Mouse (Mus musculus) kidney, adult 9 months (tissue): Measurements from ENCODE around the gene Gm45837.
"Not testable (repeated sequence)": the region's sequence is repeated elsewhere in the genome, so short reads cannot be mapped to it uniquely, and the experiment has no call there.

ENCODE experiments used
- DNase-seq: peaks from one replicate; pipeline ENCODE4 v3.0.0; 2022

The Gm45837 gene

DNA sequence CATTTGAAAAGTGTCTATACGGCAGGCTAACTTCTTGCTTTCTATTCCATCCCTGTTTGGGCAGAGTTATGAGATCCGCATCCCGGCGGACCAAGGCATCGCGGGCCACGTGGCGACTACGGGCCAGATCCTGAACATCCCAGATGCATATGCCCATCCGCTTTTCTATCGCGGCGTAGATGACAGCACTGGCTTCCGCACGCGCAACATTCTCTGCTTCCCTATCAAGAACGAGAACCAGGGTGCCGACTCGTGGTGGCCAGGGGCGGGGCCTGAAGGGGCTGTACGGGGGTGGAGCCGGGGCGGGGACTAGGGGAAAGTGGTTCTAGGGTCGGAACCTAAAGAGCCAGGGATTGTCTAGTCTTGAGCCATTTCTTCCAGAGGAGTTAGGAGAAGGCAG lies 93.8 kb downstream of the Gm45837 start:
- peak; percentile 13 for DNase-seq

DNA sequence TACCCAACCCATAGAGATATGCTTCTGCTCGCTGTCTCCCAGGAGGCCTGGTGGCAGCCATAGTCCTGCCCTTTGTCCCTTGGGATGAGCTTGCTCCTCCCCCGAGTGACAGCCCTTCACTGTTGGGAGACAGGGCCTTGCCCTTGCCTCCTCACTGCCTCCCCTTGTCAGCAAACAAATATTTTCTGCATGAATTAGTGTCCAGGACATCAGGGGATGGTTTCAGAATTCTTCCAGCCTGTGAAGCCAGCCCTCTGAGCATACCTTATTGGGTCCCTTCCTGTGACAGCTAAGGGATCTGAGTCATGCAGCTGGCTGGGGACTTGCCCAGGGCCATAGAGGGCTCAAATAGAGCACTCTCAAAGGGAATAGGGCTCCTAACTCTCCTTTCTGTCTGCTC lies 98.5 kb downstream of the Gm45837 start:
- no peak for DNase-seq

DNA sequence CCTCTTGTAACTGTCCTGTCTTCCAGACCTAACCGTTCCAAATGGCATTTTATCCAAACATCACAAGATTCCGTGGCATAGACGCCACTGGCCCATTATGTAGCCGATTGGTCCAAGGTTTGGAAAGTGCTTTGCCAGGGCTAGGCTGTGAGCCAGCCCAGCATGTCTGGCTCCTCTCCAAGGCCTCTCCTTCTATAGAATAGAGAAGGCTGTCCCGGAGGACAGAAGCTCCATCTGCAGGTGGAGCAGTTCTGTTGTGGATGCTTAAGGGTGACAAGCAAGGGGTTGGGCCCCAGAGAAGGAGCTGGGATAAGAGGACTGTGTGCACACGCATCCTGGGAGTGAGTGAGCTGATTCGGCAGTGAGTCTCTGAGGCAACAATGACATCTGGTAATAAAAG lies 103.0 kb downstream of the Gm45837 start:
- DNase-seq: no peak

DNA sequence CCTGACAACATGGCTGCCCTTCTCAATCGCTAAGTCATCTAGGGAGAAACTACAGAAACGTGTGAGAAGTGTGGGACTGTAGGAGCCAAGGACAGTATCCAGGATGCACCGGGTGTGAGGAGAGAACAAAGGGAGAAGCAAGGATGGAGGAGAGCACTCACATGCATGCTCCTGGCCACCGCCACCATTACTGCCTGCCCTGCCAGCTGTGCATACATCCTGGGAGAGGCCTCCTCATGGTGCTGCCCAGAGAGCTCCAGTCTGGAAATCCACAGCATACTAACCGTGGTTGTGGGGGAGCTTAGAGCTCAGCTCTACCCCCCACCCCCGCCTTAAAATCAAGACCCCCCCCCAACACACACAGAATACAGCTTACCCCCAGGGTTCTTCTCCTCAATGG lies 104.1 kb downstream of the Gm45837 start:
- DNase-seq: no peak

DNA sequence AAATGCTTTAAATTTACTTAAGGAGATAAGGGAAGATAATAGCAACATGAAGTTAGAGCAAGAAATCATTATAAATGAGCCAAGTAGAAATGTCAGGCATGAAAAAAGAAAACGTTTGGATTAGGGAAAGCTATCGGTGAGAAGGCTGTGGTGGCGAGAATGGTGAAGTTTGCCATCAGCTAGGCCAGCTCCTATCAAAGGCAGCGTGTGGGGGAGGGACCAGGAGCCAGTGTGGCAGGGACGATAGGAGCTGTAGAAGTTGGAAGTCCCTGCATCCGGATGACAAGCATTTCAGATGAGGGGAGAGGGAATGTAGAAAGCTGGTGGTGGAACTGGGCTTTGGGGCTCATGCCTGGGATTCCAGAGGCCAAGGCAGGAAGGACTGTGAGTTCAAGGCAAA lies 104.6 kb downstream of the Gm45837 start:
- DNase-seq: no peak

DNA sequence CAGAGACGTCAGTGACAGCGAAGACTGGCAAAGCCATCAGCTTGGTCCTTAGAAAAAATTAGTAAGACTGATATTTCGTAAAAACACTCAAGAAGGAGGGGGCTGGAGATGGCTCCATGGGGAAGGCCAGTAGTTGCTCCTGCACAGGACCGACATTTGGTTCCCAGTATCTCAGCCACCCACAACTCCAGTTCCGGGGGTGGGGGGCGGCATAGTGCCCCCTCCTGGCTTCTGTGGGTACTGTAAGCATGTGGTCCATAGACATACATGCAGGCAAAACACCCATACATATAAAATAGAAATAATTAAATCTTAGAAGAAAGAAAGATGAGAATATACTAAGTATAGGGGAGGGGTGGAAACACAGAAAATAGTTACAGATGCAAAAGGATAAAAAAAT lies 105.8 kb downstream of the Gm45837 start:
- no peak for DNase-seq

DNA sequence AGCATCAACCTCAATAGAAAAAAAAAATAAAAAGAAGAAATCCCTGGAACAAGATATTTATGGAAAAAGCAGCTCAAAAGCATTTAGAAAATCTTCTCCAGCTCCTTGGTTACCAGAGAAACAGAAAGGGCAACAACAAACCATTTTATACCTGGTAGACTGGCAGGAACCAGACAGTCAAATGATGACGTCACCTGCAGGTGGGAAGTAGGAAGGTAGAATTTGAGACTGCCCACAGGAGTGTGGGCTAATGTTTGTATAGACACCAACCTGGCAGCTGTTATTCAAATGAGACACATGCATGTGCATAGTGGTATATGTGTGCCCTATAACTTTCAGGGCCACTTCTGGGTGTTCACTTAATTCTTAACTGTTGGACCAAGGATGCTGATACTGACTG lies 111.0 kb downstream of the Gm45837 start:
- DNase-seq: no peak

DNA sequence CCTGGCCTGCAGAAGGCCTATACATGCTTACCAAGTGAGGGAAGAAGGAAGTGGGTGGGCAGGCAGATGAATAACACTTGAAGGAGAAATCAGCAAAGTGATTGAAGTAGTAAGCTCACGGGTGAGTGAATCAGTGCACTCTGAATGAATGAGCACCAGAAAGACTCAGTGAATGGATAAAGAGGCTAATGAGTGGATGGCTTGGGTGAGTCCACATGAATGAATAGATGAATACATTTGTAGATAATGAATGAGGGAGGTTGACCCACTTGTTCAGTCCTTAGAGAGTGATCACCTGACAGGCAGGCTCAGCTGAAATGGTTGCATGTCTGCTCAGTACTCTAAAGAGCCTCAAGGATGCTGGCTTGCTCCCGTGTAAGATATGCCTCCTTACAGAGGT lies 112.5 kb downstream of the Gm45837 start:
- no peak for DNase-seq

DNA sequence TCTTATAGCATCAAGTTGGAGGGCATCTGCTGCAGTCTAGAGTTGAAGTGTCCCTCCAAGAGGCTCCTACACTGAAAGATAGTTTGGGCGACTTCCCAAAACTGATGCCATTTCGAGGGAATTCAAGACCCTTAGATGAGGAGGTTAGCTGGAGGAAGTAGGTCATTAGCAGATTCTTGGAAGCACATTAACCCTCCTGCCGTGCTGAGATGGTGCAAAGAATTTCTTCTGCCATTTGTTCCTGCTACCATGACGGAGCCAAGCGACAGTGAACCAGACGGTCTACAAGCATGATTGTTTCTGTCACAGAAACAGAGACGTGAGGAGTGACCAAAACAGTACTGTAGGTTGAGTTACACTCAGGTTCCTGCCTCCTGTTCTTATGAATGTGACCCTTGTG lies 115.8 kb downstream of the Gm45837 start:
- no peak for DNase-seq

DNA sequence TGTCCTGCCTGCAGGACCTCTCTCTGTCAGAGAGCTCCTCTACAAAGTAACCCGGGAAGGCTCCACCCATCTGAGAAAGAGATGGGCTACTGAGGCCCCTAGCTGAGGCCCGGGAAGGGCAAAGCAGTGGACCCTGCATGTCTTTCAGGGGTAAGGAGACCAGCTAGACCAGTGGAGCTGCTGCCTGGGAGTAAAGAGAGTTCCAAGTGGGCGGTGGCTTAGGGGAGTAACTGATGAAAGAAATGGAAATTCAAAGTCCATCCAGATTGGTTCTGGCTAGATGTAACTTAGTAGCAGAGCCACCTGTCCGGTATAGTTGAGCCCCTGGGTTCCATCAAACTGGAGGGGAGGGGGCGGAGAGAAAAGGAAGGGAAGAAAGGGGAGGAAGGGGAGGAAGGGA lies 123.7 kb downstream of the Gm45837 start:
- no peak for DNase-seq

DNA sequence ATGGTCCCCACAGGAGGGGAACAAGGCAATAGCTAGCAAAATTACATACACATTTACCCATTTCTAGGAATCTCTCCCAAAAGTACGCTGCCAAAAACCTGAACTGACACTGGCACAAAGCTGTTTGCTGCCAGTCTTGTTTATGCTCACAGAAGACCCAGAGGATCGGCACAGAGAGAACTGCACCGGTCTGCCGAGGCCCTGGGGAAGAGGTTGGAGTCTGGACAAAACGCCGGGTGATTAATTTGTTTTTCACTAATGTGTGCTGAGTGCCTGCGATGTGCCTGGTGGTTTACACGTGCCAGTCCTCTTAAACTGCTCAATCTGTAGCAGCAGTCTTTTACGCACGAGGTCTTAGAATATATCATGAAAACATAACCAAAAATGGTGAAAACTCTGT lies 124.4 kb downstream of the Gm45837 start:
- DNase-seq: no peak

DNA sequence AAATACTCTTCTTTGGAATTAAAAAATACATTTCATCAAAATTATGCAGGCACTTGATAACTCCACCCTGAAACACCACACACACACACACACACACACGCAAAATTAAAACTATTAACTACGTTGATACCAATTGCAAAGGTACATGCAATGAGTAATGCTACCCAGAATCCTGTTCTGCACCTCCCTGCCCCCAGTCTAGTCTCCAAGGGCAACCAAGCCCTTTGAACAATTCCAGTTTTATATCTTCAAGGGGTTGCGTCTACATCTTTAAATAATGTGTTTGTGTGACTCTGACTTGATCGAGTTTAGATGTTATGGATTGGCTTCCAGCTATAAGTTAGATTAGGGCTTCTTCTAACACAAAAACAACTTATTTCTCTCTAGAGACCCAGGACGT lies 124.8 kb downstream of the Gm45837 start:
- no peak for DNase-seq

DNA sequence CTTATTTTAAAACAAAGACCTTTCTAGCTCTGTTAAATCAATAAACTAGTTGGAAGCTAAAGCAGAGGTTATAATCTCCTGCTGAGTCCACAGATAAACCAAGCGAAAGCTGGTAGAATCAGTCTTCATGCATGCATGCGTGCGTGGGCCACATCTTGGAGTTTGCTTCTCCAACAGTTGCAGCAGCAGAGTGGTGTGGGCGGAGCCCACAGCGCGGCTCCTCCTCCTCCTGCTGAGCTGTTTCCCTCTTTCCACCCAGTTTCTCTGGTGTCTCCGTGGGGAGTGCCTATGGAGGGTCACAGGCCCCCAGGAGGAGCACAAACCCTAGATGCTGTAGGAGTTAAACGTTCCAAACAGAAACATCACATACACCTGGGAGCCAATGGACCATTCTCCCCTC lies 126.9 kb downstream of the Gm45837 start:
- DNase-seq: no peak

DNA sequence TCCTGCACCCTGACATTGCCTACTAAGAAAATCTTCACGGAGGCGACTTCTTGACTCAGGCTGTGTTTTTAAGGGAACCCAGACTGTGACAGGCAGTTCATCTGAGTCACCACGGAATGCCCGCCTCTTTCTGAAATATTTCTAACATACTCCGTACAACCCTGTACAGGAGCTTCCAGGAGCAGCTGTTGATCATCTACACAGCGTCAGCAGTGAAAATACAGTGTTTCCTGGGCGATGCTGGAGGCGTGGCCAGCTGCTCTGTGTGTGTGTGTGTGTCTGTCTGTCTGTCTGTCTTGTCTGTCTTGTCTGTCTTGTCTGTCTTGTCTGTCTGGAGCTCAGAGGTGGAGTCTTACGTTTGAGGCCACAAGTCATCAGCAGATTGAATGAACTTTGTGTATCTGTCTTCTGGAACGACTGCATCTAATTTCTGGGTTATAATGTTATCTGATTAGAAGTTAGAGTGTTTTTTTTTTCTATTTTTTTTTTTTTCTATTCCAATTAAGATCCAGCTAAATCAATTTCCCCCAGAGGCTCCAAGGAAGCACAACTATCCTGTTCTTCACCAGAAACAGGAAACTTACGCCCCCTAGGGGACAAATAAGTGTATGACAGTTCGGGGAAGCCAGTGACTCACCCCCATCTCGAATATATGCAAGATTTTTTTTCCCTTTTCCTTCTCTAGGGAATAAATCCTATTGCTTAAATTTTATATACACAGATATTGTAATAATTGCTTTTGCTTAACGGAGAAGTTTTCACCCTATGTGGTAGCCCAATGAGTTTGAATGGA lies 127.7 kb downstream of the Gm45837 start:
- DNase-seq: no peak

DNA sequence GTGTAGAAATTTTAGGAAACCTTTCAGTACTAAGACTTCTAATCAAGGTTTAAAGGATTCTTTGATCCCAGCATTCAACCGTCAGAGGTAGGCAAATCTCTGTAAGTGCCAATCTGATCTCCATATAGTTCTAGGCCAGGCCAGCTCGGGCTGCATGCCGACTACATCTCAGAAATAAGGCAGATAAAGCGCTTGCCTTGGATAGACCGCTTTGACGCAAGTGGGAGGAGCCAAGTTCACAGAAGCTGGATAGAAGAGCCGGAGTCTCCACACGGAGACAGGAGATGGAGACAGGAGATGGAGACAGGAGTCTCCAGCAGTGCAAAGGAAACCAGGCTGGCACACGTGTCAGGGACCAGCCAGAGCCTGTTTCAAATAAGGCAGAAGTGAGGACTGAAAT lies 129.1 kb downstream of the Gm45837 start:
- no peak for DNase-seq

DNA sequence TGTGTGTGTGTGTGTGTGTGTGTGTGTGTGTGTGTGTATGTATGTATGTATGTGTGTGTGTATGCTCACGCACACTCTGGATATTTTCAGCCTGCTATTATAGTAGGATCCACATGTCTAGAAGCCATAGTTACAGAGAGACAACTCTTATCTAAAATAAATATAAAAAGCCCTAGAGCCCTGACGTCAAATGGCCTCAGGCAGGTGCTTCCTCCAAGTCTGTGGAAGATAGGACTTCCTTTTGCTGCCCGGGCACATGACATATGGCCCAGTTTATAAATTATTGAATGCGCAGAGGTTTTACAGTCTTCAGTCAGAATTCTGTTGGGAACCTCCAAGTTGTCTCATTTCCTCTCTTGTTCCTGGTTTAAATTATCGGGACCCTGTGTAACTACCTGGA lies 130.0 kb downstream of the Gm45837 start:
- DNase-seq: no peak

DNA sequence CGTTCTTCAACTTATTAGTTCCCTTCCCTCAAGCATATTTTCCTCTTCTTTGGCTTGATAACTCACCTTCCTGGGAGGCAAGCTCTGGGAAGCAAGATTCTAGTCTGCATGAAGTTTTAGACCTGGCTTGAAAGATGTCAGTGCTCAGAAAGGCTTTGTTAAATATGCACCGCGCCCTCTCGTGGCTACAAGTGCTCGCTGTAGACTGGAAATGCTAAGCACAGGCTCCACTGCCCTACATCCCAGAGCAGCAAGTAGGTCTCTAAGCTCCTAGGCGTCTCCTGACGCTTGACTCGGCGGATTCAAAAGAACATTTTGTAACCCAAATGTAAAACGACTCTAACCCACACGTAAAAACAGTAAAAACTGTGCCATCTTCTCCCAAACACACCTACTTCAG lies 130.4 kb downstream of the Gm45837 start:
- peak; percentile 75 for DNase-seq

DNA sequence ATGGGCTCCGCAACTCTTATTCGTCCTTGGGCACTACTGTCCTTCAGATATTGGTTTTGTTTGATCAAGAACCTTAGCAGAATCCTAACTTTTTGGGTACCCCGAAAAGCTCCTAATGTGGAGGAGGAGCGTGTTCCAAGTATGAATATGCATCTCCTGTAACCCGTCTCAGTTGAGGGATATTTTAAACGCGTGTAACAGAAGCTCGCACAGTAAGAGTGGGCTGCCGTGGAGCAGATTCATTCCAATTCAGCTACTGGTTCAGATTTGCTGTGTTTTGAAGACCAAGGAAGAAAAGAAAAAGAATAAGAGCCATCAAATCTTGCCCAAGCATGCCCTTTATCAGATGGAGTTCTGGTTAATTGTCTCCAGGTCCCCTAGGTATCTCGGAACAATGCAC lies 131.0 kb downstream of the Gm45837 start:
- no peak for DNase-seq

DNA sequence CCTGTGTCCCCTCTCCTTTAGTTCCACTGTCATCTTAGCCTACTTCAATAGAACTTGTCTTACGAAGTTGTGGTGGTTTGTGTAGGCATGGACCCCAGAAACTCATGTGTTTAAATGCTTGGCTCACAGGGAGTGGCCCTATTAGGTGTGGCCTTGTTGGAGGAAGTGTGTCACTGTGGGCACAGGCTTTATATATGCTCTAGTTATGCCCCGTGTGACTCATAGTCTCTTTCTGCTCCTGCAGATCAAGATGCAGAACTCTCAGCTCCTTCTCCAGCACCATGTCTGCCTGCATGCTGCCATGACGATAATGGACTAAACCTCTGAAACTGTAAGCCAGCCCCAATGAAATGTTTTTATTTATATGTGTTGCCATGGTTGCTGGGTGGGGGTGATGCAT lies 137.0 kb downstream of the Gm45837 start:
- no peak for DNase-seq

DNA sequence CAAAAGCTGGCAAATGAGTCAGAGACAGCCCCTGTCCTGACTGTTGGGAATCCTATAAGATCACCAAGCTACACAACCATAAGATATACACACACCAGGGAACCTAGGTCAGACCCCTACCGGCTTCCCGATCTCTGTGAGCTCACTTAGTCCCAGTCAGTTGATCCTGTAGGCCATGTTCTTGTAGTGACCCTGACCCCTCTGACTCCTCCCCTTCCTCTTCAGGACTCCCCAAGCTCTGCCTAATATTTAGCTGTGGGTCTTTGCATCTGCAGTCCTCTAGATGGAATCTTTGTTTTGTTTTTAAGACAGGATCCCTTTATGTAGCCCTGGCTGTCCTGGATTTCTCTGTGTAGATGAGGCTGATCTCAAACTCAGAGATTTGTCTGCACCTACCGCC lies 138.6 kb downstream of the Gm45837 start:
- DNase-seq: no peak

DNA sequence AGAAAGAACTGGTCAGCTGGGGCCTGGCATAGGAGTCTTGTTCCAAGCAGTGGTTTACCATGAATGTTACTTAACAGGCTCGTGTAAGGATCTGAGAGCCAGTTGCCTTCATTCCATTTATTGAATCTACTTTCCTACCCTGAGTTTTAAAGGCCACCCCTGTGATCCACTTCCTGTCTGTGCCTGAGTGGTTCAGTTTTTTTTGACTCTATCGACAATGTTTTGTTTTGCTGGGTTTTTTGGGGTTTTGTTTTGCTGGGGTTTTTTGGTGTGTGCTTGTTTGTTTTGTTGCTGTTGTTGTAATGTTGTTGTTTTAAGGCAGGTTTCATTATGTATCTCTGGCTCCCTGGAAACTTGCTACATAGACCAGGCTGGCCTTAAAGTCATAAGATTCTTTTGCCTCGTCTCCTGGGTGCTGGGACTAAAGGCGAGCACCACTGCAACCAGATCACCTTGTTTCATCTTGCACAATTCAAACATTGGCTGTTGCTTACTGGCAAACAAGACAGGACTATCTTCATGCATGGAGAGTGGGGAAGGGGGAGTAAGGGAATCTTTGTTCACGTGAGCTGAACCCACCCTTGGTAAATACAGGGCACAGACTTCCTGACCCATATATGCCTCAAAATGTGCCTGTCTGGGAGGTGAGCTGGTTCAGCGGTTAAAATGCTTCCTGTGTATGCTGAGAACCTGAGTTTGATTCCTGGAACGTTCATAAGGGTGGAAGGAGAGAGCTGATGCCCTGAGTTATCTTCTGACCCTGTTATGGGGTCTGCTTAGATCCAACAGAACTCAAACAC lies 140.2 kb downstream of the Gm45837 start:
- DNase-seq: no peak

DNA sequence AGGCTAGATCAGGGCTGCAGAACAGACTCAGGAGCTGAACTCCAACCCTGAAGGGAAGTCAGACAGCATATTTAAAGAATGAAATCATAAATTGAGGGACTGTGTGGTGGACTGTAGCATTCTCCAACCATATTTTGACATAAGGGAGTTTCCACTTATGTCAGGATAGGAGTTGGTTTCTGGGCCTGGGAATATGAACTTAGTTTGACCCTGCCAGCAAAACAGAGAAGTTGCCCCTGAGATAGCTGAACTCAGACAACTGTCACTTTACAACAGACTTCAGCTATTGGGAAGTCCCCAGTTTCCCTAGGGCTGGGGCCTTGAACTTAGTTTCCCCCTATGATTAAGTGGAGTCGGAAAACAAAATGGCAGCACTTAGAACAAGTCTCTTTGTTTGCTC lies 140.8 kb downstream of the Gm45837 start:
- DNase-seq: no peak

DNA sequence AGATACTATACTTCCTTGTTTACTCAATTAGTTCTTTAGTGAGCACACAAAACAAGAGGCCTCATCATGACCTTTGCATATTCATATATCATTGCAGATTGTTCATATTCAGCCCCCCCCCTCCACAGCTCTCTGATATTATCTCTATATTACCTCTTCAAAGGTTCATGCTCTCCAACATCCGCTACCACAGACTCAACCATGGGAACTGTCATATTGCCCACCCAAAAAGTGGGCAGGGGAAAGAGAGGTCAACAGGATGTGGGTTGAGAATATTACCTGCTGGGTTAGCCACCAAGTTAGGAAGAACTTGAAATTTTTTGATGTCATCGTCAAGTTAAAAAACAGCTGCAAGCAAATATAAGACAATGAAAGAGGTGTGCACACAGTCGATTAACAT lies 144.8 kb downstream of the Gm45837 start:
- DNase-seq: not testable (repeated sequence)

DNA sequence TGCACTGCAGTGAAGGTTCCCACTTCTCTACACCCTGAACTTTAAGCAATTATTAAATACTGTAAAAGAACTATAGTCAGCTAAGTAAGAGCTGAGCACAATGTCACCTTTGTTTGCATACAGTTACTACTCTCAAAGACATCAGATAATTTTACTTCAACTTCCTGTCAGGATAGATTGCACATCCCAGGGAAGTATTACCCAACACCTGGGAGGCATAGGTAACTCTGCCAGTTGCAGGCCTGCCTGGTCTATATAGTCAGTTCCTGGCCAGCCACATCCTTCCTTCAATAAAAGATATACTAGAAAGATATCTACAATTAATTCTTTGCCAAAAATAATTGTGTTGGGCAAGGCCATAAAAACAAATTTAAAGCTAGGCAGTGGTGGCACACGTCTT lies 146.7 kb downstream of the Gm45837 start:
- DNase-seq: no peak

DNA sequence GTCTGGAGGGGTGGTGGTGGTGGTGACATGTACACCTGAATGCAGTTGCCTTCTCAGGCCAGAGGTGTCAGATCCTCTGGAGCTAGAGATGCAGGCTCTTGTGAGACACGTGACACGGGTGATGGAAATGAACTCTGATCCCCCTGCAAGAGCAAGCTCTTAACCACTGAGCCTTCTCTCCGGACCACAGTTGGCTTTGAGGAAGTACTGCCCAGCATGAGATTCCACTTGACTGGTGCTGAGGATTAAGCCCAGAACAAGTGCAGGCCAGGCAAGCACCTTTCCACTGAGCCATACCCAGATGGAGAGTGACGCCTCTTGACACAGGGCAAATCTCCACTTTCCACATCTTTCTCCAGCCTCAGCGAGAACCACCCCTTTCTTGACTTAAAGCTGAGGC lies 148.7 kb downstream of the Gm45837 start:
- DNase-seq: not testable (repeated sequence)
